In genomic region chr1:95459355-95459754, GRCm38 (mm10) we compare ENCODE assay signal across 15 mouse cellular contexts.
"Had no signal": no experiment of that assay in that cellular context is flagged by ENCODE, and none has a peak within 500 bp of the region (broad histone marks: within the 10 kb centered on the region; RNA-seq: fewer than 3 reads in every experiment).

No protein-coding gene starts in this region.

- H3K4me2 ChIP-seq: limb, embryonic 15.5 days; liver, embryonic 12.5 days; lung, embryonic 15.5 days; midbrain, embryonic 15.5 days had no signal

- H3K9ac ChIP-seq: limb, embryonic 15.5 days; liver, embryonic 12.5 days; lung, embryonic 15.5 days; midbrain, embryonic 15.5 days had no signal

- H3K27ac ChIP-seq: layer of hippocampus, adult 2 months; left cerebral cortex, adult 2 months; limb, embryonic 15.5 days; liver, embryonic 12.5 days; lung, embryonic 15.5 days; midbrain, embryonic 10.5 days; midbrain, embryonic 15.5 days; stomach, postnatal 0 days had no signal

- H3K27me3 ChIP-seq: limb, embryonic 15.5 days; liver, embryonic 12.5 days; lung, embryonic 15.5 days; midbrain, embryonic 15.5 days had no signal

- H3K4me1 ChIP-seq: limb, embryonic 15.5 days; liver, embryonic 12.5 days; lung, embryonic 15.5 days; midbrain, embryonic 10.5 days; midbrain, embryonic 15.5 days had no signal

- DNase-seq: kidney, adult 18-20 months; kidney, postnatal 10 days; kidney, postnatal 4 days; lung, postnatal 14 days; right cerebral cortex, adult 18-20 months; right cerebral cortex, postnatal 25 days; thymus, postnatal 4 days had no signal

- ATAC-seq: liver, embryonic 12.5 days; midbrain, embryonic 15.5 days had no signal

- H3K4me3 ChIP-seq: layer of hippocampus, adult 2 months; left cerebral cortex, adult 2 months; limb, embryonic 15.5 days; liver, embryonic 12.5 days; lung, embryonic 15.5 days; midbrain, embryonic 10.5 days; midbrain, embryonic 15.5 days had no signal

- H3K36me3 ChIP-seq: limb, embryonic 15.5 days; liver, embryonic 12.5 days; lung, embryonic 15.5 days; midbrain, embryonic 10.5 days; midbrain, embryonic 15.5 days had no signal

- H3K9me3 ChIP-seq: limb, embryonic 15.5 days; lung, embryonic 15.5 days; midbrain, embryonic 15.5 days had no signal
